Mouse (Mus musculus): ENCODE data around the gene Fam222b.

DNA sequence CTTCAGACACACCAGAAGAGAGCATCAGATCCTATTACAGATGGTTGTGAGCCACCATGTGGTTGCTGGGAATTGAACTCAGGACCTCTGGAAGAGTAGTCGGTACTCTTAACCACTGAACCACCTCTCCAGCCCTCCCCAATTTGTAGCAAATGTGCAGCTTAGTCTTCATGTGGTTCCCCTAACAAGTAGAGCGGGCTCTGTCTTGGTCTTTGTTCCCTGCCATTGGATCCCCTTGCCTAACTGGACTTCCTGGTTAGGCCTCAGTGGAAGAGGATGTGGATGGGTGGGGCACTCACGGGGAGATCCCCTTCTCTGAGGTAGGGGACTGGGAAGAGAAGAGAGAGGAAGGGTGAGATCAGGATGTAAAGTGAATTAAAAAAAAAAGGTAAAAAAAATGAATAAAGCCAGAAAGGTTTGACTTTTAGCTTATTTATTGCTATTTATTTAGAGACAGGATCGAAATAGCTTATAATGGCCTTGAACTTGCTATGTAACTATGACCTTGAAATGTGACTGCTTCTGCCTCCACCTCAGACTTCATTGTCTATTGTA lies 7.5 kb upstream of the Fam222b start:
- no peak for TF ChIP-seq CTCF (IDR thresholded peaks at IDR 0.05; ENCODE audit: low read depth)
- no peak for TF ChIP-seq EP300 (optimal IDR thresholded peaks at IDR 0.05)

Measured in stomach, postnatal 0 days (tissue).